Mouse (Mus musculus) right cerebral cortex, postnatal 36 days (tissue): ENCODE measurements around the gene Elmsan1.
A peak's percentile ranks its signal among the peaks of the same experiment; 100 is the strongest.

ENCODE experiments used
- DNase-seq, 2 experiments: peaks; one replicate each; pipeline ENCODE4 v3.0.0; 2022; ENCODE audit warnings: low spot score in 2 of 2, mixed read lengths in 1 of 2

The Elmsan1 gene

DNA sequence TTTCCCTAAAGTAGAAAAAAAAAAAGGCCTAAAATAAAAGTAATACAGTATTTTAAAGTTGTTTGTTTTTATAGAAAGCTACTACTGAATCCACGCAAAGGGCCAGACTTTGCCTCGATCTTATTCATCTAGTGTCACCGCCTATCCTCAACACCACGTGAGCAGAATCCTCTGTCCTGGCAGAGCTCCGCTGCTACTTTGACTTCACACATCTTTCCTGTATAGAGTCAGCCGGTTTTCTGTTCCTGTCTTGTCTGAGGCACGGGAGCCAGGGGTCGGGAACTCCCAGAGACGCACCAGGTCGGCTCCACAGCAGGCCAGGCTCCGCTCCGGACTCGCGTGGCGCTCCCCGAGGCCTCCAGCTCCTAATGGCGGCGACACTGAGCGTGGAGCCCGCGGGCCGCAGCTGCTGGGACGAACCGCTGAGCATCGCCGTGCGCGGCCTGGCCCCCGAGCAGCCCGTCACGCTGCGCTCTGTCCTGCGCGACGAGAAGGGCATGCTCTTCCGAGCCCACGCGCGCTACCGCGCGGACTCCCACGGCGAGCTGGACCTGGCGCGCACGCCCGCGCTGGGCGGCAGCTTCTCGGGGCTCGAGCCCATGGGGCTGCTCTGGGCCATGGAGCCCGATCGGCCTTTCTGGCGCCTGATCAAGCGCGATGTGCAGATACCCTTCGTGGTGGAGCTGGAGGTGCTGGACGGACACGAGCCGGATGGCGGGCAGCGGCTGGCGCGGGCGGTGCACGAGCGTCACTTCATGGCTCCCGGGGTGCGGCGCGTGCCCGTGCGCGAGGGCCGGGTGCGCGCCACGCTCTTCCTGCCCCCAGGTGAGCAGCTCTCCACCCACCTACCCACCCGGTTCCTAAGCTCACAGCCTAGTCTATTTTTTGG is 117.8 kb downstream of the Elmsan1 start, which contains the start of gene Acot6:
Gene Acot6, plus strand, starts transcription at position 51 of the 889 bp plus-strand sequence.
- DNase-seq: peak; percentile 11 to 34

DNA sequence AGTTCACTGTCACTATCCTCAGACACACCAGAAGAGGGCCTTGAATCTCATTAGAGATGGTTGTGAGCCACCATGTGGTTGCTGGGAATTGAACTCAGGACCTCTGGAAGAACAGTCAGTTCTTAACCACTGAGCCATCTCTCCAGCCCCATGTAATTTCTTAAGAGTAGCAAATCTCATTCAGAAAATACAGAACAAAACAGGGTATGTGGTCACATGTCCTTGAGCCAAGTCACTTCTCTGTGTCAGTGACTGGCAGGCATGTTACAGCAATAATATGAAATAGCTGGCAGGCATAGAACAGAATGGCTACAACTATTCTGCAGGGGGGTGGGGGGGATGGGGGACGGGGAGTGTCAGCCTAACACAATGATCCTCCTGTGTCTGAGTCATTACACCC is 118.6 kb downstream of the Elmsan1 start:
- DNase-seq: no peak

DNA sequence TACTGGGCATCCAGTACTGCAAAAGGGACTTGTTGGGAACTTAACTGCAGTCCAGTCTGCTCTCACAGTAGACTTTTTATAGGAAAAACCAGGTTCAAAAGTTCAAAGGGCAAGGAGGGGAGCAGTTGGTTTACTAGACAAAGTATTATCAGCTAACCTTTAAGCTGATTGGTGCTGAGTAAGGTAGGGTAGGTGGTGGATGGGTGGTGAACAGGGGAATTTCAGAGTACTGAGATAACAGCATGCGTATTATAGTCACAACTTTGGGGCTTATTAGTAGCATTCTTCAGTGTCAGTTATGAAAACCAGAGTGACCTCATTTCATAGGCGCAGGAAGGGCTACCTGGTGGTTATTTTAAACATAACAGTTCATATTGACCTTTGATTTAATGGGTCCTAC is 119.1 kb downstream of the Elmsan1 start:
- no peak for DNase-seq
